Mouse (Mus musculus) macrophage (primary cell): ENCODE results near the gene Cttnbp2nl. TPM values are rescaled to one million over a fixed set of nuclear protein-coding genes. Genes with fewer than 3 reads are reported as not detected.

Experiments
- H3K27ac ChIP-seq: fragments of 350-480 bp; formaldehyde crosslinking; 2 replicates; pipeline ENCODE4 v1.9.0; 2021
- H3K36me3 ChIP-seq: fragments of 350-480 bp; formaldehyde crosslinking; 2 replicates; pipeline ENCODE4 v1.9.0; 2021; ENCODE audit errors: inconsistent target
- H3K4me3 ChIP-seq: fragments of 350-480 bp; formaldehyde crosslinking; 2 replicates; pipeline ENCODE4 v1.9.0; 2021; ENCODE audit errors: inconsistent target
- H3K79me2 ChIP-seq: fragments of 350-480 bp; formaldehyde crosslinking; 2 replicates; pipeline ENCODE4 v1.9.0; 2021; ENCODE audit errors: inconsistent target
- WGBS: methylation state at CpG from one replicate; pipeline ENCODE4 v1.1.7; 2026; ENCODE audit warnings: inconsistent platforms; ENCODE audit not compliant: missing documents; 5-methylcytosine and 5-hydroxymethylcytosine counted together
- polyA plus RNA-seq: library from polyadenylated mRNA; stranded (reverse); fragments of 250-400 nt; gene quantifications from 3 replicates; pipeline ENCODE4 v1.2.4, GENCODE M21; 2018; ENCODE audit warnings: inconsistent platforms

The Cttnbp2nl gene
- polyA plus RNA-seq, 1 experiment from 2014 or later = 71.3 TPM

- H3K4me3 ChIP-seq = no peak overlapping the region
- no peaks in the 10 kb centered on the region for H3K36me3 ChIP-seq
- peaks cover 75% of the 10 kb centered on the region for H3K79me2 ChIP-seq
- H3K27ac ChIP-seq = peak overlapping the region; percentile 82; the same call in 1 of the 2 replicates
- 61% methylated on average over 6 of the region's 6 CpGs for WGBS
Observed at GRCm38 (mm10) chr3:105049848-105050247, 3.1 kb downstream of the Cttnbp2nl start.

GRCm38 (mm10) chr3:105047616-105048015 lies 5.3 kb downstream of the Cttnbp2nl start:
- Histone ChIP-seq H3K79me2 (peaks cover 89% of the 10 kb centered on the region), H3K4me3 (peak overlapping the region; percentile 11; the same call in 1 of the 2 replicates), H3K36me3 (no peaks in the 10 kb centered on the region), H3K27ac (peak overlapping the region; percentile 100)
- WGBS = 9% methylated on average over 8 of the region's 8 CpGs

GRCm38 (mm10) chr3:105046870-105047269 lies 6.1 kb downstream of the Cttnbp2nl start:
- H3K79me2 ChIP-seq = peaks cover 89% of the 10 kb centered on the region
- no peaks in the 10 kb centered on the region for H3K36me3 ChIP-seq
- 0% methylated on average over 5 of the region's 5 CpGs for WGBS
- H3K4me3 ChIP-seq = peak overlapping the region; percentile 15
- peak overlapping the region; percentile 100 for H3K27ac ChIP-seq

GRCm38 (mm10) chr3:105043746-105044145 lies 9.2 kb downstream of the Cttnbp2nl start:
- 97% methylated on average over 4 of the region's 5 CpGs for WGBS
- Histone ChIP-seq H3K79me2 (peaks cover 89% of the 10 kb centered on the region), H3K27ac (peak overlapping the region; percentile 100), H3K36me3 (no peaks in the 10 kb centered on the region), H3K4me3 (no peak overlapping the region)

- WGBS = 95% methylated on average over 9 of the region's 9 CpGs
Observed at GRCm38 (mm10) chr3:105040983-105041625, 11.8 kb downstream of the Cttnbp2nl start.

GRCm38 (mm10) chr3:105040002-105040401 lies 12.9 kb downstream of the Cttnbp2nl start:
- Histone ChIP-seq H3K4me3 (no peak overlapping the region), H3K79me2 (peaks cover 95% of the 10 kb centered on the region), H3K27ac (no peak overlapping the region), H3K36me3 (peaks cover 22% of the 10 kb centered on the region)
- WGBS = 66% methylated on average over 8 of the region's 8 CpGs

More at GRCm38 (mm10) chr3:105040983-105041625, 11.8 kb downstream of the Cttnbp2nl start:
- Histone ChIP-seq H3K79me2 (peaks cover 95% of the 10 kb centered on the region), H3K36me3 (peaks cover 13% of the 10 kb centered on the region; the same call in 1 of the 2 replicates), H3K4me3 (no peak overlapping the region), H3K27ac (no peak overlapping the region)

- H3K27ac ChIP-seq = peak overlapping the region; percentile 87
- 82% methylated on average over 6 of the region's 6 CpGs for WGBS
Observed at GRCm38 (mm10) chr3:105037240-105037770, 15.6 kb downstream of the Cttnbp2nl start.

GRCm38 (mm10) chr3:105036281-105036847 lies 16.6 kb downstream of the Cttnbp2nl start:
- 35% methylated on average over 10 of the region's 10 CpGs for WGBS
- no peak overlapping the region for H3K4me3 ChIP-seq
- peaks cover 95% of the 10 kb centered on the region for H3K79me2 ChIP-seq
- H3K27ac ChIP-seq = peak overlapping the region; percentile 87
- peaks cover 58% of the 10 kb centered on the region for H3K36me3 ChIP-seq

More at GRCm38 (mm10) chr3:105037240-105037770, 15.6 kb downstream of the Cttnbp2nl start:
- Histone ChIP-seq H3K36me3 (peaks cover 49% of the 10 kb centered on the region), H3K4me3 (no peak overlapping the region), H3K79me2 (peaks cover 95% of the 10 kb centered on the region)

GRCm38 (mm10) chr3:105023371-105024005 lies 29.5 kb downstream of the Cttnbp2nl start:
- peaks cover 22% of the 10 kb centered on the region for H3K36me3 ChIP-seq
- WGBS = 34% methylated on average over 9 of the region's 10 CpGs
- H3K79me2 ChIP-seq = peaks cover 91% of the 10 kb centered on the region
- H3K4me3 ChIP-seq = no peak overlapping the region
- H3K27ac ChIP-seq = peak overlapping the region; percentile 100

- Histone ChIP-seq H3K27ac (peak overlapping the region; percentile 21), H3K4me3 (no peak overlapping the region), H3K36me3 (peaks cover 6% of the 10 kb centered on the region; the same call in 1 of the 2 replicates), H3K79me2 (peaks cover 92% of the 10 kb centered on the region)
- WGBS = 33% methylated on average over 12 of the region's 12 CpGs
Observed at GRCm38 (mm10) chr3:105019826-105020692, 32.9 kb downstream of the Cttnbp2nl start.

GRCm38 (mm10) chr3:105018783-105019105 lies 34.2 kb downstream of the Cttnbp2nl start:
- 96% methylated on average over 6 of the region's 6 CpGs for WGBS
- Histone ChIP-seq H3K4me3 (no peak overlapping the region), H3K79me2 (peaks cover 92% of the 10 kb centered on the region), H3K36me3 (peaks cover 8% of the 10 kb centered on the region; the same call in 1 of the 2 replicates), H3K27ac (no peak overlapping the region; the same call in 1 of the 2 replicates)

- 58% methylated on average over 10 of the region's 10 CpGs for WGBS
- Histone ChIP-seq H3K4me3 (no peak overlapping the region), H3K27ac (no peak overlapping the region; the same call in 1 of the 2 replicates), H3K36me3 (peaks cover 13% of the 10 kb centered on the region; the same call in 1 of the 2 replicates), H3K79me2 (peaks cover 97% of the 10 kb centered on the region)
Observed at GRCm38 (mm10) chr3:105018085-105018782, 34.7 kb downstream of the Cttnbp2nl start.

- Histone ChIP-seq H3K4me3 (no peak overlapping the region), H3K36me3 (peaks cover 21% of the 10 kb centered on the region; the same call in 1 of the 2 replicates), H3K27ac (no peak overlapping the region), H3K79me2 (peaks cover 100% of the 10 kb centered on the region)
- 92% methylated on average over 8 of the region's 8 CpGs for WGBS
Observed at GRCm38 (mm10) chr3:105017314-105017713, 35.6 kb downstream of the Cttnbp2nl start.
